In the genomic region with DNA sequence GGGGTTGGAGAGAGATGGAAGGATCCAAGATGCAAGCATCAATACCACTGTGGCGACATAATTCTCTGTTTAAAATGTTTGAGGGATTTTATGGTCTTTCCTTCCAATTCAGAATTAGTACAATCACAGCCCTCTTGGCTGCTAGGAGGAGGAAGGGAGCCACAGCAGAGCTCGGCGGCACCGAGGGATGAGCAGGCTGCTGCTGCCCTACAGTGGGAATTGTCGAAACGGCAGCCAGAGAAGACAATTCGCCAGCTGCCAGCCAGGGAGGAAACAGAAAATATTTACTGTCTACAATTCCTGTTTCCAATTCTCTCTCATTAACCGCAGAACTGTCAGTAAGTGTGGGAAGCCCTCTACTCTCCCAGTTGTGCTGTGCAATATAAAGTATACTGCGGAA, we compare ENCODE assay signal across 9 mouse cellular contexts. TPM values are rescaled to one million over a fixed set of nuclear protein-coding genes. Genes with fewer than 3 reads are reported as not detected.
DNase-seq lines count a peak whose midpoint lies in the region; ATAC-seq and TF ChIP-seq lines count a peak whose summit lies in the region.
"Had no signal": no experiment of that assay in that cellular context is flagged by ENCODE, and none has a peak within 500 bp of the region (broad histone marks: within the 10 kb centered on the region; RNA-seq: fewer than 3 reads in every experiment).

No protein-coding gene starts in this region.

- H3K27ac ChIP-seq in forebrain, embryonic 14.5 days (ENCODE audit: low read depth, low read length), result no peak overlapping the region
- no peak overlapping the region for H3K27ac ChIP-seq in left cerebral cortex, adult 2 months
- H3K27ac ChIP-seq in neural tube, embryonic 13.5 days (replicated peaks), result no peak overlapping the region
- H3K27ac ChIP-seq: limb, embryonic 13.5 days had no signal

- DNase-seq in kidney, postnatal 25 days, result peak; percentile 39 to 54
- DNase-seq in kidney, adult 11 months, result no peak
- peak; percentile 88 for DNase-seq in brain, adult 2 months (ENCODE audit: low read depth, low spot score)
- DNase-seq in forebrain, embryonic 14.5 days (ENCODE audit: low spot score), result peak; percentile 81
- DNase-seq in left cerebral cortex, adult 2 months (ENCODE audit: extremely low spot score in 1 of 2, low spot score in 2 of 2), result peak; percentile 59 to 60
- no peak for DNase-seq in B cell, adult 2 months

- no peak overlapping the region for H3K4me2 ChIP-seq in forebrain, embryonic 14.5 days (ENCODE audit: low read length)
- no peak overlapping the region for H3K4me2 ChIP-seq in neural tube, embryonic 13.5 days
- H3K4me2 ChIP-seq: limb, embryonic 13.5 days had no signal

- H3K4me3 ChIP-seq in forebrain, embryonic 14.5 days (ENCODE audit: low read depth, low read length), result no peak overlapping the region
- no peak overlapping the region for H3K4me3 ChIP-seq in left cerebral cortex, adult 2 months
- H3K4me3 ChIP-seq in neural tube, embryonic 13.5 days, result no peak overlapping the region
- H3K4me3 ChIP-seq: limb, embryonic 13.5 days had no signal

- no peaks in the 10 kb centered on the region for H3K36me3 ChIP-seq in forebrain, embryonic 14.5 days (ENCODE audit: control insufficient read depth, insufficient read depth, low read length)
- no peaks in the 10 kb centered on the region for H3K36me3 ChIP-seq in neural tube, embryonic 13.5 days
- H3K36me3 ChIP-seq: limb, embryonic 13.5 days had no signal

- no peaks in the 10 kb centered on the region for H3K4me1 ChIP-seq in forebrain, embryonic 14.5 days (ENCODE audit: control insufficient read depth, insufficient read depth, low read length)
- peaks cover 37% of the 10 kb centered on the region for H3K4me1 ChIP-seq in neural tube, embryonic 13.5 days (replicated peaks)

- WGBS in forebrain, embryonic 14.5 days, result 49% methylated on average over 9 of the region's 9 CpGs
- WGBS in neural tube, embryonic 13.5 days, result 28% methylated on average over 9 of the region's 9 CpGs

- no peaks in the 10 kb centered on the region for H3K27me3 ChIP-seq in forebrain, embryonic 14.5 days (replicated peaks; ENCODE audit: control insufficient read depth, insufficient read depth, low read length)
- no peaks in the 10 kb centered on the region for H3K27me3 ChIP-seq in neural tube, embryonic 13.5 days
- H3K27me3 ChIP-seq: limb, embryonic 13.5 days had no signal

- peak; percentile 73 for ATAC-seq in forebrain, embryonic 14.5 days
- ATAC-seq in neural tube, embryonic 13.5 days (ENCODE audit: low read depth), result peak; percentile 70
- ATAC-seq in megakaryocyte, adult 5-6 weeks (ENCODE audit: poor library complexity, severe bottlenecking), result no peak; the same call in 1 of the 2 replicates

- H3K9ac ChIP-seq in forebrain, embryonic 14.5 days (ENCODE audit: low read length), result no peak overlapping the region
- 0 out of 2 replicates have a peak overlapping the region, but pooled peaks have one; percentile 12 for H3K9ac ChIP-seq in neural tube, embryonic 13.5 days
- H3K9ac ChIP-seq: limb, embryonic 13.5 days had no signal

- peak; percentile 75 for TF ChIP-seq CTCF in left cerebral cortex, adult 2 months (IDR thresholded peaks at IDR 0.05)

- intact Hi-C loops in left cerebral cortex, adult 2 months (cut with DNase I), result loop anchor here (10.0 kb wide), 1 partner anchor 668 kb away; no protein-coding TSS in a partner anchor

- no peaks in the 10 kb centered on the region for H3K9me3 ChIP-seq in forebrain, embryonic 14.5 days (replicated peaks; ENCODE audit: control insufficient read depth, low read length)
- H3K9me3 ChIP-seq in neural tube, embryonic 13.5 days, result no peaks in the 10 kb centered on the region
- H3K9me3 ChIP-seq: limb, embryonic 13.5 days had no signal

RNA-seq across cellular contexts. Expression of a gene that starts 58.3 kb away (rescaled TPM):
- polyA plus RNA-seq in forebrain, embryonic 14.5 days (2014; fragmentation: Nextera tagmentation; extraction: Ambion mirVana), result 3.1 and 3.6 TPM in 2 replicates
- 10 to 100 TPM; 24.2 to 27.1 TPM for total RNA-seq in left cerebral cortex, adult 2 months (2021)
- polyA plus RNA-seq in neural tube, embryonic 13.5 days (2015; fragmentation: Nextera tagmentation; extraction: Ambion mirVana), result 33.3 and 45.4 TPM in 2 replicates
- not detected in 2 replicates for total RNA-seq in megakaryocyte, adult 5-6 weeks (2015)
- total RNA-seq in megakaryocyte, adult 5-6 weeks (2017), result not detected in 2 replicates

Comparison
In these comparisons a context has a peak if more than half of its experiments do, and no peak if none do; other contexts are left out.
1. DNase-seq: peak in kidney, postnatal 25 days (2 of 2), brain, adult 2 months (single experiment), forebrain, embryonic 14.5 days (single experiment) and left cerebral cortex, adult 2 months (2 of 2); none in kidney, adult 11 months (single experiment) and B cell, adult 2 months (0 of 2).
2. RNA of a gene that starts 58.3 kb away (total RNA-seq): 24.2 to 27.1 TPM in left cerebral cortex, adult 2 months; not detected in megakaryocyte, adult 5-6 weeks; every median in the first group is over 10 times any median in the second.